In the genomic region with DNA sequence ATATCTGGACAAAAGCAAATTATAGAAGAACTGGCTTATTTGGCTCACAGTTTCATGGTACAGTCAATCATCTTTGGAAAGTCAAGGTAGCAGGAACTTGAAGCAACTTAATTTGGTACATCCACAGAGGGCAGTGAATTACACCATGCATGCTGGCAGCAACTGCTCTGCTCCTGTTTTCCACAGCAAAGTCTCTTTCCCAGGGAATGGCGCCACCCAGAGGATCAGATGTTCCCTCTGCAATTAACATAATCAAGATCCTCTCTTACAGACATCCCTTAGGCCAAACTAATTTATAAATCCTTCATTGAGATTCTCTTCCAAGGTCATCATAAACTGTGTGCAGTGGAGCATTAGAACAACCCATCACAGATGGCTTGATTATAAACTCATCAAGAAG, we compare ENCODE assay signal across 11 mouse cellular contexts. TPM values are rescaled to one million over a fixed set of nuclear protein-coding genes. Genes with fewer than 3 reads are reported as not detected.
DNase-seq lines count a peak whose midpoint lies in the region; ATAC-seq lines count a peak whose summit lies in the region.
"Had no signal": no experiment of that assay in that cellular context is flagged by ENCODE, and none has a peak within 500 bp of the region (broad histone marks: within the 10 kb centered on the region; RNA-seq: fewer than 3 reads in every experiment).

No protein-coding gene starts in this region.

- no peak for ATAC-seq in embryonic facial prominence, embryonic 11.5 days (replicated peaks; ENCODE audit: insufficient number of reproducible peaks, low FRiP score, low TSS enrichment, low read depth)

- H3K4me3 ChIP-seq in embryonic facial prominence, embryonic 11.5 days (ENCODE audit: low read depth, low read length), result no peak overlapping the region
- no peak overlapping the region for H3K4me3 ChIP-seq in embryonic facial prominence, embryonic 10.5 days
- H3K4me3 ChIP-seq: myocyte had no signal

- DNase-seq in embryonic facial prominence, embryonic 11.5 days (ENCODE audit: low spot score), result peak; percentile 6
- no peak for DNase-seq in embryonic facial prominence, embryonic 10.5 days (ENCODE audit: low spot score)
- peak; percentile 32 for DNase-seq in lung, postnatal 10 days
- DNase-seq in lung, postnatal 25 days (ENCODE audit: low spot score), result no peak
- DNase-seq in kidney, postnatal 10 days, result peak; percentile 64
- DNase-seq in right cerebral cortex, postnatal 14 days, result peak; percentile 60
- DNase-seq in B cell, adult 2 months, result no peak
- no peak for DNase-seq in gastrocnemius, adult 8-10 months (ENCODE audit: low spot score in 2 of 2)

- no peaks in the 10 kb centered on the region for H3K27me3 ChIP-seq in embryonic facial prominence, embryonic 11.5 days (ENCODE audit: control insufficient read depth, insufficient read depth, low read length)
- no peaks in the 10 kb centered on the region for H3K27me3 ChIP-seq in embryonic facial prominence, embryonic 10.5 days (replicated peaks; ENCODE audit: low read depth, poor library complexity, severe bottlenecking)

- no peak overlapping the region for H3K27ac ChIP-seq in embryonic facial prominence, embryonic 11.5 days (replicated peaks; ENCODE audit: low read depth, low read length)
- no peak overlapping the region for H3K27ac ChIP-seq in embryonic facial prominence, embryonic 10.5 days (replicated peaks)

- no peaks in the 10 kb centered on the region for H3K9me3 ChIP-seq in embryonic facial prominence, embryonic 11.5 days (replicated peaks; ENCODE audit: control insufficient read depth, low read length)
- H3K9me3 ChIP-seq in embryonic facial prominence, embryonic 10.5 days, result no peaks in the 10 kb centered on the region

- no peaks in the 10 kb centered on the region for H3K36me3 ChIP-seq in embryonic facial prominence, embryonic 11.5 days (replicated peaks; ENCODE audit: control insufficient read depth, insufficient read depth, low read depth, low read length)
- H3K36me3 ChIP-seq in embryonic facial prominence, embryonic 10.5 days (replicated peaks), result no peaks in the 10 kb centered on the region

- H3K4me1 ChIP-seq in embryonic facial prominence, embryonic 11.5 days (ENCODE audit: control insufficient read depth, insufficient read depth, low read length), result no peaks in the 10 kb centered on the region
- H3K4me1 ChIP-seq in embryonic facial prominence, embryonic 10.5 days, result peaks cover 4% of the 10 kb centered on the region; the same call in 1 of the 2 replicates

- no peak overlapping the region for H3K9ac ChIP-seq in embryonic facial prominence, embryonic 11.5 days (replicated peaks; ENCODE audit: low read length)

- H3K4me2 ChIP-seq in embryonic facial prominence, embryonic 11.5 days (ENCODE audit: low read depth, low read length), result no peak overlapping the region

- 28% methylated on average over 1 of the region's 1 CpGs for WGBS in embryonic facial prominence, embryonic 11.5 days
- WGBS in embryonic facial prominence, embryonic 10.5 days, result 17% methylated on average over 1 of the region's 1 CpGs

RNA-seq across cellular contexts. Expression of a gene that starts 16.3 kb away (rescaled TPM):
- not detected in 2 replicates for polyA plus RNA-seq in embryonic facial prominence, embryonic 11.5 days (2014; fragmentation: Nextera tagmentation; extraction: Ambion mirVana)
- polyA plus RNA-seq in embryonic facial prominence, embryonic 10.5 days (2016; fragmentation: Nextera tagmentation; extraction: Ambion mirVana), result not detected in 2 replicates
- total RNA-seq in gastrocnemius, adult 8-10 months (2022), result not detected
- total RNA-seq: left cerebral cortex, adult 8-10 months had no signal
- polyA plus RNA-seq: embryonic facial prominence, embryonic 14.5 days; myocyte had no signal

Comparison
In these comparisons a context has a peak if more than half of its experiments do, and no peak if none do; other contexts are left out.
1. DNase-seq: peak in embryonic facial prominence, embryonic 11.5 days (single experiment), lung, postnatal 10 days (single experiment), kidney, postnatal 10 days (single experiment) and right cerebral cortex, postnatal 14 days (single experiment); none in embryonic facial prominence, embryonic 10.5 days (single experiment), lung, postnatal 25 days (single experiment), B cell, adult 2 months (0 of 2) and gastrocnemius, adult 8-10 months (0 of 2).